Mouse (Mus musculus) liver, adult 2 months (tissue): Measurements from ENCODE around the gene Fgg.

Source experiments
- CTCF ChIP-seq: fragments of 200-500 bp; IDR thresholded peaks from 2 replicates; pipeline ENCODE4 v1.5.1; 2011; ENCODE audit warnings: low read depth, low read length, control low read depth
- POLR2A ChIP-seq: fragments of 200-500 bp; IDR thresholded peaks from 2 replicates; pipeline ENCODE4 v1.6.1; 2011; ENCODE audit warnings: low read length, control low read depth; ENCODE audit not compliant: insufficient read depth; ENCODE audit errors: extremely low read depth

GRCm38 (mm10) chr3:83053126-83053525 lies 45.6 kb downstream of the Fgg start:
- TF ChIP-seq CTCF (no peak), POLR2A (no peak)
